Mouse (Mus musculus) forebrain, embryonic 10.5 days (tissue): ENCODE data around the gene Grm8. TPM values are rescaled to one million over a fixed set of nuclear protein-coding genes. Genes with fewer than 3 reads are reported as not detected.

Experiments
- DNase-seq: peaks from one replicate; pipeline ENCODE4 v3.0.0-alpha.2; 2017; ENCODE audit warnings: low spot score; ENCODE audit errors: extremely low spot score
- H3K27ac ChIP-seq: fragments of 300-500 bp; sonication (generic); 2 replicates; pipeline ENCODE4 v1.5.1; 2016; ENCODE audit warnings: mild to moderate bottlenecking
- H3K27me3 ChIP-seq: fragments of 300-500 bp; sonication (generic); 2 replicates; pipeline ENCODE4 v1.6.1; 2016; ENCODE audit warnings: mild to moderate bottlenecking; ENCODE audit not compliant: poor library complexity, severe bottlenecking
- H3K36me3 ChIP-seq: fragments of 300-500 bp; sonication (generic); replicated peaks from 2 replicates; pipeline ENCODE4 v1.6.1; 2016; ENCODE audit warnings: mild to moderate bottlenecking, moderate library complexity
- H3K4me1 ChIP-seq: fragments of 300-500 bp; sonication (generic); 2 replicates; pipeline ENCODE4 v1.6.1; 2016
- H3K4me3 ChIP-seq: fragments of 300-500 bp; sonication (generic); 2 replicates; pipeline ENCODE4 v1.5.1; 2016; ENCODE audit warnings: mild to moderate bottlenecking, moderate library complexity
- H3K9me3 ChIP-seq: fragments of 300-500 bp; sonication (generic); 2 replicates; pipeline ENCODE4 v1.6.1; 2016; ENCODE audit warnings: mild to moderate bottlenecking, moderate library complexity
- WGBS: fragments of 180-500 bp; shearing (Covaris S2); methylation state at CpG from one replicate; pipeline ENCODE4 v1.1.7; 2016; 5-methylcytosine and 5-hydroxymethylcytosine counted together
- microRNA counts: library from miRNA; unstranded; fragments of <30 nt; microRNA quantifications from one replicate; lab custom pipeline; 2017
- microRNA-seq: library from miRNA; unstranded; fragments of <30 nt; microRNA quantifications from one replicate; pipeline ENCODE4, GENCODE M21; 2017
- polyA plus RNA-seq: library from polyadenylated mRNA; unstranded; fragments of >200 nt; fragmentation: Nextera tagmentation; extraction: Ambion mirVana; gene quantifications from 2 replicates; pipeline ENCODE4 v1.2.1, GENCODE M21; 2016

Grm8 gene
- polyA plus RNA-seq, 1 experiment from 2014 or later, result 0.78 TPM

DNA sequence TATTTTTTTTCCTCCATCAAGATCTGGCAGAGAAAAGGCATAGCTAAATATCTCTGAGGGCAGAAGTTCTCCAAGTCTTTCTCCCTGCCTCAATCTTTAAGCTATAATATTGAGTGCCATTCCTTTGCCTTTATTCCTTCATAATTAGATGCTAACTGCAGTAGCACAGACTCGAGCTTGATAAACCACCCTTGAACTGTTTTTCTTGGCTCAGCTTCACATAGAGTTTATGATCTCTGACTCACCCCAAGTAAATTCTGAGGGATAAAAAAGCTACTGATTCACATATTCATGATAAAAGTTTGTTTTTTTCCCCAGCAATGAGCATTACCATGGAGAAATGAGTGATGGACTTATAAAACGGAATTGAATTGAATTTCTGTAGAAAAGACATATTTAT, 895.0 kb downstream of the Grm8 start:
- no peaks in the 10 kb centered on the region for H3K4me1 ChIP-seq
- 86% methylated on average over 2 of the region's 2 CpGs for WGBS
- H3K9me3 ChIP-seq, result no peaks in the 10 kb centered on the region
- no peak for DNase-seq
- H3K36me3 ChIP-seq, result no peaks in the 10 kb centered on the region
- no peak overlapping the region for H3K4me3 ChIP-seq
- H3K27me3 ChIP-seq, result no peaks in the 10 kb centered on the region
- H3K27ac ChIP-seq, result no peak overlapping the region

MicroRNAs encoded within 50 kb of the gene (microRNA counts, 519-probe panel; counts per million panel counts)
- microRNA mmu-miR-592 (lab: Ali Mortazavi, UCI), result 341 counts per million, percentile 65 among the panel's probes with 10 or more counts

Small RNAs within 50 kb of the gene (microRNA-seq; reads per million reads assigned to microRNA genes)
- 28.4 reads per million, percentile 34 among the genes with 10 or more reads in this experiment for gene Mir592
